Mouse (Mus musculus): Measurements from ENCODE around the gene Slc25a30. TPM values are rescaled to one million over a fixed set of nuclear protein-coding genes. Genes with fewer than 3 reads are reported as not detected.
"Not testable (repeated sequence)": the region's sequence is repeated elsewhere in the genome, so short reads cannot be mapped to it uniquely, and the experiment has no call there.

Gene Slc25a30
- 7.6 and 8.1 TPM in 2 replicates for polyA plus RNA-seq (2012; rRNA removed)

GRCm38 (mm10) chr14:75786868-75787793, at the start of gene Slc25a30:
TSS of gene Slc25a30 (minus strand) at chr14:75787037.
- DNase-seq (ENCODE audit: low spot score): peak; percentile 96

DNA sequence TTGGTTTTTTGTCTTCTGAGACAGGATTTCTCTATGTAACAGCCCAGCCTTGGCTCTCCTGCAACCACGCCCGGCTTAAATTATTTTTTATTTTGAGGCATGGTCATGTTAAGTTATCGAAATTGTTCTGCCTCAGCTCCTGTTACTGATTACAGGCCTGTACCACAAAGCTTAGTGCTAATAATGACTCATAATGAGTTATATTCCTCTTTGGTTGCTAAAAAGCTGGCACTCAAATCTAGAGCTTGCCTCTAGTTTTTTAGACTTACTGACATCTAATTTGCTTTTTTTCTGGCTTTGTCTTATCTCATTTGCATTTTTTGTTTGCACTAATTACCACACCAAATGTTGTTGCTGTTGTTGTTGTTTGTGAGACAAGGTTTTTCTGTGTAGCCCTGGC, 49.7 kb upstream of the Slc25a30 start:
- no peak for DNase-seq (ENCODE audit: low spot score)

DNA sequence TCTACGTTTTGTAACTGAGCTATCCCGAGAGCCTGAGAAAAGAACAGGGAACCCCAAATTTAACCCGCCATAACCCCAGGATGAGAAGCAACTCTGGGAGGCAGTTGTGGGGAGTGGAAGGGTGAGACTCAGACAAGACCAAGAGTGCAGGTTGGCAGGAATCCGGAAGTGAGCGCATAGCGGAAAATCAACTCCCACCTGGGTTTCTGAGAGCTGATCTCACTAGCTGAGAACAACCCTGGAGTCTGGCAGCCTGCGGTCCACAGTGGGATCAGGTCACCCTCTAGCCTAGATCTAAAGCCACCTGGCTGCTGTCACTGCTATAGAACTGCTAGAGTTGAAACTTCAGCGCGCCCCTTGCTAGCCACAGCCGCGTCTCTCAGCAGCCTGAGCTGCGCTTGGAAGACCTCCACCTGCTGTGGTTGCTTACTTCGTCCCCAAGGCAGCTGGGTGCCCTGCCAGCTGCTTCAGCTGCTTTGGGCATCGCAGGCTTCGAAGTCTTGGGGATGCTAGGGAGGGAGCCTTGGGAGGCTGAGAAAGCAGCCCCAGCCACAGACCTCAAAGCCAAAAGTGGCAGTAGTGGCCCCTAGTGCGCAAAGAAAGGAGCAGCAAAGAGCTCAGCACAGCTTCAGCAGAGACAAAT, 48.0 kb upstream of the Slc25a30 start:
- peak; percentile 55 for DNase-seq (ENCODE audit: low spot score)

DNA sequence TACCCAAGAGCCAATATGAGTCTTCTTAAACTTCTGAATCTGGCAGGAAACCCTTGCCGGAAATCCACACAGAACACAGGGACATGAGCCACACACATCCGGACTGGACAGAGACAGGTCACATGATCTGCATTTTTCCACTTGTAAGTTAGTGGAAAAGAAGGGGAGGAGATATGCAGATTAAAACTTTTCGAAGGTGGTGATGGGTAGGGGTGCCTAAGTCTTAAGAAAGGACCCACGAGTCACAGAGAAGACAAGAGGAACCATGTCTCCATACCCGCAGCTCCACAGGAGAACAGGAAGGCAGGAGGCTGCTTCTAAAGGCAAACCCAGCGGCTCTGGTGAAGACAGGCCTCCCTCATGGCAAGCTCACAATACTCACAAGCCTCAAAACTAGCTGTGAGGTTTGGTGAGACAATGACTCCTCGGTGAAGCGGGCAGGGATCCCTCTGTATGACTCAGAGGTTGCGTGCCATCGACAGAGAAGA, 47.5 kb upstream of the Slc25a30 start:
- peak; percentile 53 for DNase-seq (ENCODE audit: low spot score)

GRCm38 (mm10) chr14:75833546-75834250, 46.9 kb upstream of the Slc25a30 start:
- no peak for DNase-seq (ENCODE audit: low spot score)

DNA sequence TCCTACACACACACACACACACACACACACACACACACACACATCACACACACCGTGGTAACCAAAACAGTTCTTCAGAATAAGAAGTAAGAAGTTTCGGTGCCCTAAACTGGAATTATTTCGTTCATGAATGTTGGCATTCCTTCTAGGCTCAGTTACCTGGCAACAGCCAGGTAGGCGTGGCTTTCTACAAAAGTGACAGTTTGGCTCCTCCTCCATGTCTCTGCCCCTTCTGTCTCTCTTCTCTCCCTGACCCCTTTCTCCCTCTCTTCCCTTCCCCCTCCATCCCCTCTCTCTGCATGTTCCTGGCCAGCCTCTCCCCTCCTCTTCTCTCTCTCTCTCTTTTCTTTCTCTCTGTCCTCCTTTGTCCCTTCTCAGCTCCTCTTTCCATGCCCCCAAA, 46.1 kb upstream of the Slc25a30 start:
- DNase-seq (ENCODE audit: low spot score): no peak

DNA sequence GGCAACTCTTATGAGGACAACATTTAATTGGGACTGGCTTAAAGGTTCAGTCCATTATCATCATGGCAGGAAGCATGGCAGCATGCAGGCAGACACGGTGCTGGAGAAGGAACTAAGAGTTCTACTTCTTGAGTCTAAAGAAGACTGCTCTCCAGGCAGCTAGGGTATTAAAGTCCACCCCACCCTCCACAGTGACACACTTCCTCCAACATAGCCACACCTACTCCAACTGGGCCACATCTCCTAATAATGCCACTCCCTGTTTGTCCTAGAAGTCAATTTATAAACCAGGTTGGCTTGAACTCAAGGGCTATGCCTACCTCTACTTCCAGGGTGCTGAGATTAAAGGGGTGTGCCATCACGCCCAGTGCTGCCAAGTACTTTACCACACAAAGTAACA, 45.2 kb upstream of the Slc25a30 start:
- no peak for DNase-seq (ENCODE audit: low spot score)

DNA sequence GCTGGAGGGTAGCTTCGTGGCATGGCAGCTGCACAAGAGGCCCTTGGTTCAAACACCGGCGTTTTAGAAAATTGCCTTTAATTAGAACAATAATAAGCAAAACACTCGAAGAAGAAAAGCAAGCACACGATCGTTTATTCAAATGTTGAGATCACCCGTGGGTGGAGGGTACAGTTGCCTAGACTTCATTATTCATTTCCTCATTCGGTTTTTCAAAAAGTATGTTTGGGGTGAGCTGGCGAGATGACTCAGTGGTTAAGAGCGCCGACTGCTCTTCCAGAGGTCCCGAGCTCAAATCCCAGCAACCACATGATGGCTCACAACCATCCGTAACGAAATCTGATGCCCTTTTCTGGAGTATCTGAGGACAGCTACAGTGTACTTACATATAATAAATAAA, 43.0 kb upstream of the Slc25a30 start:
- DNase-seq (ENCODE audit: low spot score): not testable (repeated sequence)

DNA sequence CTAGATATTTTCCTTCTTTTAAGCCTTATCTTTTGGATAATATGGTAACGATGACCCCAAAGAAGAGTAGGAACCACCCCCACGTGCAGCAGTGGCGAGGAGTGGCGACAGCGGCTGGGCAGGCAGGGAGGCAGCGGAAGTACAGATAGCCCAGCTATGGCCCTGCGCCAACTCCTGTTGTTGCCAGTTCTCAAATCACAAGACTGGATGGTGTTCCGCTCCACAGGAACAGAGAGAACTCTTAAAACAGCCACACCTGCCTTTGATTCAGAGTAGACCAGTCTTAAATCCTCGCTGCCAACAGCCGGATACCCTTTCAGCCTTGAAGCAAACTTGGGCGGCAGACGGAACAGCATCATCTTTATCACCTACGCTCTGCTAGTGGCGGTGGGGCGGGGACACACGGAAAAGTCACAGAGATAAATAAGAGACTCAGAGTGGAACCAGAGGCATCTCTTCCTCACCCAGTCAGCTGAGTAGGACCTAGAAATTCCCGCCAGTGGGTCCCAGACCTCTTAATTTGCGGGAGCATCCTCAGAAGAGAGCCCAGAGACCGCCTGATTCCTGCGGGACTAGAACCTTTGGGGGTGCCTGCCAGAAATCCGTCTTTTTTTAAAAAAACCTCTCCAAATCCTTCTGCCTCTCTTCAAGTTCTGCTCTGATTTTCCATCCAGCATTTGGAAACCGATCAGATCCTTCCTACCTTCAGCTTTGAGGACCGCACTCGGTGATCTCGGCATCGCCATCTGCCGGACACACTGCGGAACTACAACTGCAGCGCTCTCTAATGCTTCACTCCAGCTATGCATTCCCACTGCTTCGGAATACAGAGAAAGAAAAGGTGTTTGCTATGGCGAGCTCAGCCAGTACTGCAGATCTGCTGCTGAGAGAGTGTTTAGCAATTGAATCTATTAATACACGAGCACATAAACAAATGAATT, 42.3 kb upstream of the Slc25a30 start:
- DNase-seq (ENCODE audit: low spot score): peak; percentile 65

DNA sequence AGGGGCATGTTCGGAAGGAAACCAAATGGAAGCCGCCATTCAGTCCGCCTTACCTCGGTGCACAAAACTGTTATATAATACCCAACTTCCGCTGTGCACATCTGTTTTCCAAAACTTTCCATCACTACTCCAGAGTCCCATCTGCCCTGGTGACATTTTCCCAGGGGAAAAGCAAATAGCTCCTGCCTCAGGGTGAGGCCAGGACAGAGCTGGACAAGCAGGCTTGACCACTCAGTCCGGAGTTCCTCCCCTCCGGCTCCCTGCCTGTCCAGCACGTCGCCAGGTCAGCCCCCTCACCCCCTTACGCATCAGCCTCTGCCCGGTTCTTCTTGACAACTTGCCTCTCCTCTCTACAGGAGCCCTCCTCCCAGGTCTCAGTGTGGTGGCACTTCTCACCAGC, 41.4 kb upstream of the Slc25a30 start:
- no peak for DNase-seq (ENCODE audit: low spot score)

DNA sequence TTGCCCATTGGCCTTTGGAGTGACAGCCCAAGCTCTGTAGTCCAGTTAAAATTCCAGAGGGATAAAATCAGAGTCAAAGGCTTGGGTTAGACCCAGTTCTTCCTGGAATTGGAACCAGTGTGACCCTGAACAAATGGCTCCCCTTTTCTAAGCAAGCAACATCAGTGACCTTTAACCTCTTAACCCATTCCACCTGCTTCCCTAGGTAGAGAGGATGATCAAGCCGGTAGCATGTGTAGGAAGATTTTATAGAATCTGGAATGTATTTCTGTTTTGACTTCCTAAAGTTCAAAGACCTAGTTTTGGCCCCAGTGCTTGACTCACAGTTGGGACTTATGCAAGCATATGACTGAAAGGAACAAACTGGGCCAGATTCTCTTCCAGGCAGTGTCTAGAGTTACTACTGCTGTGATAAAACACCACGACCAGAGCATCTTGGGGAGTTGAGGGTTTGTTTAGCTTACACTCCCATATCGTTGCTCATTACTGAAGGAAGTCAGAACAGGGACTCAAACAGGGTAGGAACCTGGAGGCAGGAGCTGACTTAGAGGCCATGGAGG, 40.1 kb upstream of the Slc25a30 start:
- DNase-seq (ENCODE audit: low spot score): no peak

DNA sequence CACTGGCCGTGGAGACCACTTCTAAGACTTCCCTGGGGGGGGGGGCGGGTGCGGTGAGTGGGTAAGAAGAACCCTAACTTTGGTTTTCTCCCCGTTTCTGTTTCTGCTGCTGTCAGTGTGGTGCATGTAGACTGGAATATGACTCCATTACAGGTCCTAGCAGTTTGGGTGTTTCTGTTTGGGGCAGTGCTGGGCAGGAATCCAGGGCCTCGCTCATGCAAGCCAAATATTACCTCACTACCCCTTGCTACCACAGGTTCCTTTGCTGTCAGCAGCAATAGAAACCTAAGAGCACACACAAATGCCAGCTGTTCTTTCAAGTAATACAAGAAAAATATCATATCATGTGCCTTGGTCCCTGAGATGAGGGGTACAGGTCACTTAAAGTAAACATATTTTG, 33.2 kb upstream of the Slc25a30 start:
- DNase-seq (ENCODE audit: low spot score): no peak

GRCm38 (mm10) chr14:75819341-75819740, 32.5 kb upstream of the Slc25a30 start:
- DNase-seq (ENCODE audit: low spot score): no peak

- no peak for DNase-seq (ENCODE audit: low spot score)
Observed at GRCm38 (mm10) chr14:75818528-75818927, 31.7 kb upstream of the Slc25a30 start.

GRCm38 (mm10) chr14:75809931-75810330, 23.1 kb upstream of the Slc25a30 start:
- no peak for DNase-seq (ENCODE audit: low spot score)

GRCm38 (mm10) chr14:75807800-75808199, 21.0 kb upstream of the Slc25a30 start:
- no peak for DNase-seq (ENCODE audit: low spot score)

GRCm38 (mm10) chr14:75797769-75798386, 11.0 kb upstream of the Slc25a30 start:
- DNase-seq (ENCODE audit: low spot score): no peak

- DNase-seq (ENCODE audit: low spot score): no peak
Observed at GRCm38 (mm10) chr14:75795918-75796317, 9.1 kb upstream of the Slc25a30 start.

GRCm38 (mm10) chr14:75794726-75795125, 7.9 kb upstream of the Slc25a30 start:
- no peak for DNase-seq (ENCODE audit: low spot score)

GRCm38 (mm10) chr14:75794324-75794723, 7.5 kb upstream of the Slc25a30 start:
- no peak for DNase-seq (ENCODE audit: low spot score)

Measured in urinary bladder, adult 2 months (tissue).